Mouse (Mus musculus): ENCODE measurements around the gene Rpl15.
"Not testable (repeated sequence)": the region's sequence is repeated elsewhere in the genome, so short reads cannot be mapped to it uniquely, and the experiment has no call there.

GRCm38 (mm10) chr14:18226181-18226580 lies 45.0 kb downstream of the Rpl15 start:
- not testable (repeated sequence) for TF ChIP-seq CTCF (IDR thresholded peaks at IDR 0.05; ENCODE audit: insufficient read depth, low read length); POLR2A (IDR thresholded peaks at IDR 0.05; ENCODE audit: borderline replicate concordance, extremely low read depth, low read depth, low read length)
